Mouse (Mus musculus): ENCODE measurements around the gene Npsr1. TPM values are rescaled to one million over a fixed set of nuclear protein-coding genes. Genes with fewer than 3 reads are reported as not detected.

The Npsr1 gene
- polyA plus RNA-seq, 2 experiments = not detected

GRCm38 (mm10) chr9:24186289-24186688 lies 88.5 kb downstream of the Npsr1 start:
- DNase-seq (ENCODE audit: low spot score) = no peak
- no peak overlapping the region for H3K4me2 ChIP-seq (replicated peaks; ENCODE audit: low read depth, low read length, severe bottlenecking)
- H3K36me3 ChIP-seq (ENCODE audit: control insufficient read depth, insufficient read depth, low read length) = no peaks in the 10 kb centered on the region
- no peaks in the 10 kb centered on the region for H3K27me3 ChIP-seq (ENCODE audit: control insufficient read depth, insufficient read depth, low read length)
- no peak overlapping the region for H3K27ac ChIP-seq (replicated peaks; ENCODE audit: low read depth, low read length)
- ATAC-seq (ENCODE audit: low FRiP score, low read depth) = no peak
- H3K9ac ChIP-seq (ENCODE audit: low read depth, low read length, severe bottlenecking) = no peak overlapping the region
- H3K4me1 ChIP-seq (ENCODE audit: control insufficient read depth, insufficient read depth, low read length) = no peaks in the 10 kb centered on the region
- 82% methylated on average over 5 of the region's 5 CpGs for WGBS
- no peak overlapping the region for H3K4me3 ChIP-seq (replicated peaks; ENCODE audit: low read length)
- no peaks in the 10 kb centered on the region for H3K9me3 ChIP-seq (ENCODE audit: control insufficient read depth, low read length)
- no peak for TF ChIP-seq POLR2A (IDR thresholded peaks at IDR 0.05; ENCODE audit: borderline replicate concordance, extremely low read depth, insufficient read depth, insufficient read length)

GRCm38 (mm10) chr9:24189511-24190260 lies 91.9 kb downstream of the Npsr1 start:
- WGBS = 39% methylated on average over 2 of the region's 2 CpGs

DNA sequence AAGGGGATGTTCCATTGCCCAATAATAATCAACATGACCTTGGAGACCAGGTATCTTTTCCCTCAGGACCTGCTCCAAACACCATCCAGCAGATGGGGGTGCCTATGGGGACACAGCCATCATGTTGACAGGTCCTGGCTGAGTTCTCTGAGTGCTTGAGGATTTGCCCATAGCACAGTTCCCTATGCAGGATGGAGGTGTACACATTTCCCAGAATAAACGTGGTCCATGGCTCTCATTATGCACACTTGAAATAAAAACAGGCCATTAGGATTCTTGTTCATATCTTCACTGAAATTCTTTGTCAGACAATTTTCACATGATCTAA lies 92.4 kb downstream of the Npsr1 start:
- no peak for TF ChIP-seq POLR2A (IDR thresholded peaks at IDR 0.05; ENCODE audit: borderline replicate concordance, extremely low read depth, insufficient read depth, insufficient read length)
- ATAC-seq (ENCODE audit: low FRiP score, low read depth) (no peak), DNase-seq (ENCODE audit: low spot score) (no peak)
- Histone ChIP-seq H3K4me3 (replicated peaks; ENCODE audit: low read length) (no peak overlapping the region), H3K27ac (replicated peaks; ENCODE audit: low read depth, low read length) (no peak overlapping the region), H3K9me3 (ENCODE audit: control insufficient read depth, low read length) (no peaks in the 10 kb centered on the region), H3K36me3 (ENCODE audit: control insufficient read depth, insufficient read depth, low read length) (no peaks in the 10 kb centered on the region), H3K4me2 (replicated peaks; ENCODE audit: low read depth, low read length, severe bottlenecking) (no peak overlapping the region), H3K9ac (ENCODE audit: low read depth, low read length, severe bottlenecking) (no peak overlapping the region), H3K27me3 (ENCODE audit: control insufficient read depth, insufficient read depth, low read length) (no peaks in the 10 kb centered on the region), H3K4me1 (ENCODE audit: control insufficient read depth, insufficient read depth, low read length) (no peaks in the 10 kb centered on the region)
- 57% methylated on average over 1 of the region's 1 CpGs for WGBS

More at GRCm38 (mm10) chr9:24189511-24190260, 91.9 kb downstream of the Npsr1 start:
- ATAC-seq (ENCODE audit: low FRiP score, low read depth) (no peak), DNase-seq (ENCODE audit: low spot score) (no peak)
- Histone ChIP-seq H3K4me2 (replicated peaks; ENCODE audit: low read depth, low read length, severe bottlenecking) (no peak overlapping the region), H3K9ac (ENCODE audit: low read depth, low read length, severe bottlenecking) (no peak overlapping the region), H3K27ac (replicated peaks; ENCODE audit: low read depth, low read length) (no peak overlapping the region), H3K27me3 (ENCODE audit: control insufficient read depth, insufficient read depth, low read length) (no peaks in the 10 kb centered on the region), H3K36me3 (ENCODE audit: control insufficient read depth, insufficient read depth, low read length) (no peaks in the 10 kb centered on the region), H3K9me3 (ENCODE audit: control insufficient read depth, low read length) (no peaks in the 10 kb centered on the region), H3K4me1 (ENCODE audit: control insufficient read depth, insufficient read depth, low read length) (no peaks in the 10 kb centered on the region), H3K4me3 (replicated peaks; ENCODE audit: low read length) (no peak overlapping the region)
- no peak for TF ChIP-seq POLR2A (IDR thresholded peaks at IDR 0.05; ENCODE audit: borderline replicate concordance, extremely low read depth, insufficient read depth, insufficient read length)

GRCm38 (mm10) chr9:24198254-24198653 lies 100.5 kb downstream of the Npsr1 start:
- ATAC-seq (ENCODE audit: low FRiP score, low read depth) = no peak
- Histone ChIP-seq H3K4me3 (replicated peaks; ENCODE audit: low read length) (no peak overlapping the region), H3K9me3 (ENCODE audit: control insufficient read depth, low read length) (no peaks in the 10 kb centered on the region), H3K27me3 (ENCODE audit: control insufficient read depth, insufficient read depth, low read length) (no peaks in the 10 kb centered on the region), H3K9ac (ENCODE audit: low read depth, low read length, severe bottlenecking) (no peak overlapping the region), H3K4me1 (ENCODE audit: control insufficient read depth, insufficient read depth, low read length) (no peaks in the 10 kb centered on the region), H3K27ac (replicated peaks; ENCODE audit: low read depth, low read length) (no peak overlapping the region), H3K4me2 (replicated peaks; ENCODE audit: low read depth, low read length, severe bottlenecking) (no peak overlapping the region), H3K36me3 (ENCODE audit: control insufficient read depth, insufficient read depth, low read length) (no peaks in the 10 kb centered on the region)
- no peak for DNase-seq (ENCODE audit: low spot score)
- TF ChIP-seq POLR2A (IDR thresholded peaks at IDR 0.05; ENCODE audit: borderline replicate concordance, extremely low read depth, insufficient read depth, insufficient read length) = no peak
- WGBS = 81% methylated on average over 1 of the region's 1 CpGs

DNA sequence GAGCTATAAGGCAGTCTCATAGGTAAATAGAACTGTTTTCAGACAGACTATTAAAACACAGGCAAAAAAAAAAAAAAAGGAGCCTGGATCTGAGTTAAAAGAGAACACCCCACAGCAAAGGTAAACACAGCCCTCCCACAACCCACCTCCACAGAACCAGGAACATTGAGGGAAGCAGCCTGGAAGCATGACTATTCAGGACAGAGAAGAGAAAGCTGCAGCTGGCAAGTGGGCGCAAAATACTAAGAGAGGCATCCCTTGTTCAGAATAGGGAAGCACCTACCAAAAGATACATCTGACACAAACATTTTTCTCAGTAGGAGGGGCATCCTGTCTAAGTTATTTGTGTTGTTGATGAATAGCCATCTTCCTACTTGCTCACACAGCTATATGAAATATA lies 113.8 kb downstream of the Npsr1 start:
- DNase-seq (ENCODE audit: low spot score) (no peak), ATAC-seq (ENCODE audit: low FRiP score, low read depth) (no peak)
- H3K9ac ChIP-seq (ENCODE audit: low read depth, low read length, severe bottlenecking) = no peak overlapping the region
- no peak overlapping the region for H3K4me2 ChIP-seq (replicated peaks; ENCODE audit: low read depth, low read length, severe bottlenecking)
- H3K27ac ChIP-seq (replicated peaks; ENCODE audit: low read depth, low read length) = no peak overlapping the region
- 96% methylated on average over 1 of the region's 1 CpGs for WGBS
- H3K4me3 ChIP-seq (replicated peaks; ENCODE audit: low read length) = no peak overlapping the region
- H3K9me3 ChIP-seq (ENCODE audit: control insufficient read depth, low read length) = 0 out of 2 replicates have a peak, but pooled peaks cover 3% of the 10 kb centered on the region
- H3K4me1 ChIP-seq (ENCODE audit: control insufficient read depth, insufficient read depth, low read length) = no peaks in the 10 kb centered on the region
- no peak for TF ChIP-seq POLR2A (IDR thresholded peaks at IDR 0.05; ENCODE audit: borderline replicate concordance, extremely low read depth, insufficient read depth, insufficient read length)
- H3K36me3 ChIP-seq (ENCODE audit: control insufficient read depth, insufficient read depth, low read length) = no peaks in the 10 kb centered on the region
- H3K27me3 ChIP-seq (ENCODE audit: control insufficient read depth, insufficient read depth, low read length) = no peaks in the 10 kb centered on the region
